Mouse (Mus musculus) heart, adult 2 months (tissue): ENCODE data around the gene Arhgap24.

Experiments
- CTCF ChIP-seq: fragments of 200-600 bp; IDR thresholded peaks from 2 replicates; pipeline ENCODE4 v1.8.1; 2022; ENCODE audit warnings: antibody characterized with exemption, mild to moderate bottlenecking, moderate library complexity
- POLR2A ChIP-seq: fragments of 200-500 bp; IDR thresholded peaks from 2 replicates; pipeline ENCODE4 v1.6.1; 2011; ENCODE audit warnings: mild to moderate bottlenecking, low read depth, low read length, control low read depth; ENCODE audit not compliant: insufficient read depth

DNA sequence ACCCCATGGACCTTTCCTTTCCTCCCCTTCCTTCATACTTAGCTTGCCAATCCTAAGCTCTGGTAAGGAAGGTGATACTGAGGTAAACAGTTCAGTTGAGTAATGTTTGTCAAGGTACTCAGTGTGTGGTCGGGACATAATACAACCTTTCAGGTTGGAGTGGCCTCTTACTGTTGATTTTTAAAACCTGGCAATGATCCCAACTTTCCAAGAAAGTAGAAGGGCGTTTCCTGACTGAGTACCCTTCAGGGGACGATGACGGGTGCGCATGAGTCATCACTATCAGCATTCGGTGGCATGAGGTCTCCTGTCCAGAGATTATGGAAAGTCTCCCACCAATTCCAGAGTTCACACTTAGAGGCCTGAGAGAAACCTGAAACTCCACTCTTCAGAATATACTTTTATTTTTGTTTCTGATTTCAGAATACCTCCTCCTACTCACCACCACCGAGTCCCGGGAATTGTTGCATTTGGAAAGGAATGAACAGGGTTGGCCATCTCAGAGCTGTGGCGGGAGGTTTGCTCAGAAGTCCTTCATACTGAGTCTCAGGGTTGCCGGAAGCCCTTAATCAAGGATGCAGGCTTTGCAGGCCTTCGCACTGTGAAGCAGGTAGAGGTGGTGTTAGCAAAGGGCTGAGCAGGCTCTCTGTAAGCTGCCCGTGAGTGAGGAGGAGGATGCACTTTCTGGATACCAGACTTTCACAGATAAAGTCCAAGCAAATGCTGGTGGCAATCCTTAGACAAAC lies 20.6 kb upstream of the Arhgap24 start:
- TF ChIP-seq POLR2A (no peak), CTCF (no peak)
